Mouse (Mus musculus): ENCODE results near the gene Olfr70.

- no peak for TF ChIP-seq CTCF (IDR thresholded peaks at IDR 0.05; ENCODE audit: insufficient read depth, low read length)
- no peak for TF ChIP-seq POLR2A (IDR thresholded peaks at IDR 0.05; ENCODE audit: borderline replicate concordance, extremely low read depth, low read depth, low read length)
These were observed 6.0 kb downstream of the Olfr70 start for GRCm38 (mm10) chr4:43694439-43695248.

All from lung, adult 2 months (tissue).